Mouse (Mus musculus) liver, adult 2 months (tissue): ENCODE results near the gene Rasgrf1.

Experiments
- CTCF ChIP-seq: fragments of 200-500 bp; IDR thresholded peaks from 2 replicates; pipeline ENCODE4 v1.5.1; 2011; ENCODE audit warnings: low read depth, low read length, control low read depth
- POLR2A ChIP-seq: fragments of 200-500 bp; IDR thresholded peaks from 2 replicates; pipeline ENCODE4 v1.6.1; 2011; ENCODE audit warnings: low read length, control low read depth; ENCODE audit not compliant: insufficient read depth; ENCODE audit errors: extremely low read depth

DNA sequence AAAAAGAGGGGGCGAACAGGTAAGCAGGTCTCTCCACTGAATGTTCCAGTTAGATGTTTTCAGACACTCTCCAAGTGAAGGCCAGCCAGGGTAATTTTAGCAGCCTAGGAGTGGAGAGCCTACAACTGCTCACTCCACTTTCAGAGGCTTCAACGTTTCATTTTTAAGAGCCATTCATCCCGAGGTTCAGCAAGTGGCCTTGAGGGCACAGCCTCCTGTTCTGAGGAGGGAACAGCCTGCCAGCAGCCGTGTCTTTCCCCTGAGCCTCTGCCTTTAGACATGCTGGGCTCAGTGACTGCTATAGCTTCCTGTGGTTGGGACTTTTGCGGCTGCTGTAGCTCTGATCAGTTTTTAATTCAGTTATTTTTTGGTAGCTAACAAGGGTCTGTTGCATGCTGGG, 38.9 kb downstream of the Rasgrf1 start:
- TF ChIP-seq CTCF (no peak), POLR2A (no peak)
